Mouse (Mus musculus): ENCODE measurements around the gene Apex2. TPM values are rescaled to one million over a fixed set of nuclear protein-coding genes. Genes with fewer than 3 reads are reported as not detected.

Apex2 gene
- 8.0 TPM for polyA plus RNA-seq (2015; fragmentation: Illumina TruSeq; extraction: RNeasy Lipid Tissue Mini Kit (QIAGEN cat#74804); ENCODE audit: insufficient read depth, low replicate concordance)

GRCm38 (mm10) chrX:150589696-150590095 lies at the start of gene Apex2:
TSS of gene Apex2 (minus strand) at chrX:150589868.

GRCm38 (mm10) chrX:150588023-150588764 lies 1.5 kb downstream of the Apex2 start, which contains the start of gene Pfkfb1:
TSS of gene Pfkfb1 (plus strand) at chrX:150588229.

GRCm38 (mm10) chrX:150547239-150547638 lies 42.4 kb downstream of the Apex2 start, which contains the start of gene Alas2:
TSS of gene Alas2 (plus strand) at chrX:150547375.

Other genes starting within 250 kb of the Apex2 start
- gene Tmem29, start 130.7 kb downstream of the Apex2 start, polyA plus RNA-seq (2015; fragmentation: Illumina TruSeq; extraction: RNeasy Lipid Tissue Mini Kit (QIAGEN cat#74804); ENCODE audit: insufficient read depth, low replicate concordance): 21.4 TPM
- 548 TPM for gene Alas2, start 42.5 kb downstream of the Apex2 start, polyA plus RNA-seq (2015; fragmentation: Illumina TruSeq; extraction: RNeasy Lipid Tissue Mini Kit (QIAGEN cat#74804); ENCODE audit: insufficient read depth, low replicate concordance)
- 9.9 TPM for gene Pfkfb1, start 1.6 kb downstream of the Apex2 start, polyA plus RNA-seq (2015; fragmentation: Illumina TruSeq; extraction: RNeasy Lipid Tissue Mini Kit (QIAGEN cat#74804); ENCODE audit: insufficient read depth, low replicate concordance)
- 0.84 TPM for gene Tro, start 67.7 kb upstream of the Apex2 start, polyA plus RNA-seq (2015; fragmentation: Illumina TruSeq; extraction: RNeasy Lipid Tissue Mini Kit (QIAGEN cat#74804); ENCODE audit: insufficient read depth, low replicate concordance)
- gene Maged2, start 224.5 kb upstream of the Apex2 start, polyA plus RNA-seq (2015; fragmentation: Illumina TruSeq; extraction: RNeasy Lipid Tissue Mini Kit (QIAGEN cat#74804); ENCODE audit: insufficient read depth, low replicate concordance): 7.6 TPM